8 mouse cellular contexts compared by ENCODE assay signal in genomic region chr11:22617204-22617874, GRCm38 (mm10).
DNase-seq lines count a peak whose midpoint lies in the region; ATAC-seq and TF ChIP-seq lines count a peak whose summit lies in the region.

No protein-coding gene starts in this region.

- no peaks in the 10 kb centered on the region for H3K27me3 ChIP-seq in embryonic facial prominence, embryonic 12.5 days
- no peaks in the 10 kb centered on the region for H3K27me3 ChIP-seq in limb, embryonic 14.5 days (ENCODE audit: control insufficient read depth, insufficient read depth, low read length)
- no peaks in the 10 kb centered on the region for H3K27me3 ChIP-seq in midbrain, embryonic 16.5 days (ENCODE audit: control insufficient read depth, insufficient read depth, low read depth, low read length)
- no peaks in the 10 kb centered on the region for H3K27me3 ChIP-seq in spleen, adult 2 months (ENCODE audit: control insufficient read depth, insufficient read depth, low read length)

- no peaks in the 10 kb centered on the region for H3K36me3 ChIP-seq in embryonic facial prominence, embryonic 12.5 days
- H3K36me3 ChIP-seq in limb, embryonic 14.5 days (ENCODE audit: control insufficient read depth, insufficient read depth, low read length): no peaks in the 10 kb centered on the region
- no peaks in the 10 kb centered on the region for H3K36me3 ChIP-seq in midbrain, embryonic 16.5 days (ENCODE audit: control insufficient read depth, insufficient read depth, low read length)
- no peaks in the 10 kb centered on the region for H3K36me3 ChIP-seq in spleen, adult 2 months (ENCODE audit: control insufficient read depth, insufficient read depth, low read length)

- H3K4me2 ChIP-seq in embryonic facial prominence, embryonic 12.5 days (replicated peaks): peak overlapping the region; percentile 58
- H3K4me2 ChIP-seq in limb, embryonic 14.5 days (replicated peaks; ENCODE audit: low read depth, low read length, severe bottlenecking): peak overlapping the region; percentile 51
- peak overlapping the region; percentile 73 for H3K4me2 ChIP-seq in midbrain, embryonic 16.5 days (ENCODE audit: low read length)

- H3K27ac ChIP-seq in embryonic facial prominence, embryonic 12.5 days: no peak overlapping the region
- peak overlapping the region; percentile 55; the same call in 1 of the 2 replicates for H3K27ac ChIP-seq in limb, embryonic 14.5 days (replicated peaks; ENCODE audit: low read depth, low read length)
- H3K27ac ChIP-seq in midbrain, embryonic 16.5 days (ENCODE audit: low read length): no peak overlapping the region
- 0 out of 2 replicates have a peak overlapping the region, but pooled peaks have one; percentile 6 for H3K27ac ChIP-seq in spleen, adult 2 months (ENCODE audit: insufficient read depth, low read length)

- H3K9me3 ChIP-seq in embryonic facial prominence, embryonic 12.5 days: no peaks in the 10 kb centered on the region
- no peaks in the 10 kb centered on the region for H3K9me3 ChIP-seq in limb, embryonic 14.5 days (ENCODE audit: control insufficient read depth, low read length)
- H3K9me3 ChIP-seq in midbrain, embryonic 16.5 days (replicated peaks; ENCODE audit: control insufficient read depth, low read length, poor library complexity, severe bottlenecking): no peaks in the 10 kb centered on the region

- 13% methylated on average over 21 of the region's 21 CpGs for WGBS in embryonic facial prominence, embryonic 12.5 days
- 8% methylated on average over 21 of the region's 21 CpGs for WGBS in limb, embryonic 14.5 days
- 13% methylated on average over 21 of the region's 21 CpGs for WGBS in midbrain, embryonic 16.5 days
- 10% methylated on average over 21 of the region's 21 CpGs for WGBS in spleen, adult 2 months

- H3K9ac ChIP-seq in embryonic facial prominence, embryonic 12.5 days: peak overlapping the region; percentile 47; the same call in 1 of the 2 replicates
- peak overlapping the region; percentile 50 for H3K9ac ChIP-seq in limb, embryonic 14.5 days (ENCODE audit: low read depth, low read length, severe bottlenecking)
- H3K9ac ChIP-seq in midbrain, embryonic 16.5 days (ENCODE audit: low read depth, low read length): peak overlapping the region; percentile 65

- H3K4me1 ChIP-seq in embryonic facial prominence, embryonic 12.5 days: no peaks in the 10 kb centered on the region; the same call in 1 of the 2 replicates
- H3K4me1 ChIP-seq in limb, embryonic 14.5 days (ENCODE audit: control insufficient read depth, insufficient read depth, low read length): peaks cover 19% of the 10 kb centered on the region
- no peaks in the 10 kb centered on the region for H3K4me1 ChIP-seq in midbrain, embryonic 16.5 days (ENCODE audit: control insufficient read depth, insufficient read depth, low read length)
- no peaks in the 10 kb centered on the region for H3K4me1 ChIP-seq in spleen, adult 2 months (ENCODE audit: control insufficient read depth, insufficient read depth, insufficient read length)

- peak; percentile 83 for ATAC-seq in embryonic facial prominence, embryonic 12.5 days (ENCODE audit: insufficient number of reproducible peaks, insufficient read depth, low FRiP score, low TSS enrichment)
- ATAC-seq in limb, embryonic 14.5 days (ENCODE audit: low FRiP score, low read depth): peak; percentile 84
- peak; percentile 93 for ATAC-seq in midbrain, embryonic 16.5 days

- peak overlapping the region; percentile 33 for H3K4me3 ChIP-seq in embryonic facial prominence, embryonic 12.5 days
- H3K4me3 ChIP-seq in limb, embryonic 14.5 days (replicated peaks; ENCODE audit: low read length): peak overlapping the region; percentile 31
- peak overlapping the region; percentile 30 for H3K4me3 ChIP-seq in midbrain, embryonic 16.5 days (ENCODE audit: low read depth, low read length)
- H3K4me3 ChIP-seq in spleen, adult 2 months (ENCODE audit: extremely low read depth, insufficient read depth, insufficient read length): peak overlapping the region; percentile 25; the same call in 1 of the 2 replicates

- peak; percentile 99 for TF ChIP-seq CTCF in spleen, adult 2 months (IDR thresholded peaks at IDR 0.05; ENCODE audit: extremely low read depth, insufficient read depth, insufficient read length, insufficient replicate concordance)

- 0 out of 2 replicates have a peak, but pooled peaks have one; percentile 33 for TF ChIP-seq POLR2A in limb, embryonic 14.5 days (IDR thresholded peaks at IDR 0.05; ENCODE audit: borderline replicate concordance, extremely low read depth, insufficient read depth, insufficient read length)
- no peak for TF ChIP-seq POLR2A in spleen, adult 2 months (IDR thresholded peaks at IDR 0.05; ENCODE audit: low read depth, low read length)

- peak; percentile 82 for DNase-seq in 3134 (ENCODE audit: extremely low read depth, insufficient read length, low spot score)
- DNase-seq in adrenal gland, postnatal 25 days: peak; percentile 88
- peak; percentile 81 for DNase-seq in heart, adult 8-10 months (ENCODE audit: low spot score)
- DNase-seq in kidney, adult 9 months: peak; percentile 86
- peak; percentile 73 for DNase-seq in limb, embryonic 14.5 days (ENCODE audit: low spot score)
- DNase-seq in spleen, adult 2 months (ENCODE audit: low read depth in 1 of 2, low spot score in 2 of 2): peak; percentile 19 to 75

Comparison
In these comparisons a context has a peak if more than half of its experiments do, and no peak if none do; other contexts are left out.
1. H3K27ac ChIP-seq: peak in limb, embryonic 14.5 days (single experiment) and spleen, adult 2 months (single experiment); none in embryonic facial prominence, embryonic 12.5 days (single experiment) and midbrain, embryonic 16.5 days (single experiment).
2. Peak in every context shown above with its lines, with median percentiles within 50 percentile points of each other: DNase-seq, ATAC-seq, H3K4me2 ChIP-seq, H3K4me3 ChIP-seq and H3K9ac ChIP-seq.